Mouse (Mus musculus): Measurements from ENCODE around the gene Spef1. TPM values are rescaled to one million over a fixed set of nuclear protein-coding genes. Genes with fewer than 3 reads are reported as not detected.

The Spef1 gene
- polyA plus RNA-seq, 1 experiment: 10.8 TPM

GRCm38 (mm10) chr2:131129836-131130235, 57.2 kb downstream of the Spef1 start:
- TF ChIP-seq POLR2A (IDR thresholded peaks at IDR 0.05; ENCODE audit: low read depth, low read length) (no peak), CTCF (IDR thresholded peaks at IDR 0.05; ENCODE audit: borderline replicate concordance, insufficient read depth, low read length) (no peak)
- Histone ChIP-seq H3K4me3 (ENCODE audit: insufficient read depth, low read length) (no peak overlapping the region), H3K4me1 (ENCODE audit: control insufficient read depth, insufficient read depth, low read length) (no peaks in the 10 kb centered on the region; the same call in 1 of the 2 replicates), H3K27ac (ENCODE audit: insufficient read depth, low read length) (no peak overlapping the region)

GRCm38 (mm10) chr2:131128636-131129157, 58.4 kb downstream of the Spef1 start:
- no peak for TF ChIP-seq POLR2A (IDR thresholded peaks at IDR 0.05; ENCODE audit: low read depth, low read length)
- TF ChIP-seq CTCF (IDR thresholded peaks at IDR 0.05; ENCODE audit: borderline replicate concordance, insufficient read depth, low read length): no peak
- H3K4me1 ChIP-seq (ENCODE audit: control insufficient read depth, insufficient read depth, low read length): no peaks in the 10 kb centered on the region; the same call in 1 of the 2 replicates
- no peak overlapping the region for H3K27ac ChIP-seq (ENCODE audit: insufficient read depth, low read length)
- H3K4me3 ChIP-seq (ENCODE audit: insufficient read depth, low read length): no peak overlapping the region

- no peak overlapping the region for H3K4me3 ChIP-seq (ENCODE audit: insufficient read depth, low read length)
- TF ChIP-seq CTCF (IDR thresholded peaks at IDR 0.05; ENCODE audit: borderline replicate concordance, insufficient read depth, low read length) (no peak), POLR2A (IDR thresholded peaks at IDR 0.05; ENCODE audit: low read depth, low read length) (no peak)
- no peak overlapping the region for H3K27ac ChIP-seq (ENCODE audit: insufficient read depth, low read length)
- H3K4me1 ChIP-seq (ENCODE audit: control insufficient read depth, insufficient read depth, low read length): no peaks in the 10 kb centered on the region; the same call in 1 of the 2 replicates
Measured at GRCm38 (mm10) chr2:131128211-131128610, 58.9 kb downstream of the Spef1 start.

GRCm38 (mm10) chr2:131127161-131127730, 59.8 kb downstream of the Spef1 start, which contains the start of gene Hspa12b:
Gene Hspa12b (plus strand): TSS chr2:131127280.
- no peak within 1 kb of the TSS for H3K27ac ChIP-seq (ENCODE audit: insufficient read depth, low read length)
- no peaks in the 10 kb centered on the region; the same call in 1 of the 2 replicates for H3K4me1 ChIP-seq (ENCODE audit: control insufficient read depth, insufficient read depth, low read length)
- H3K4me3 ChIP-seq (ENCODE audit: insufficient read depth, low read length): peak within 1 kb of the TSS; percentile 55
- TF ChIP-seq CTCF (IDR thresholded peaks at IDR 0.05; ENCODE audit: borderline replicate concordance, insufficient read depth, low read length) (no peak), POLR2A (IDR thresholded peaks at IDR 0.05; ENCODE audit: low read depth, low read length) (peak; percentile 73)

GRCm38 (mm10) chr2:131125964-131126815, 60.9 kb downstream of the Spef1 start:
- no peak overlapping the region for H3K4me3 ChIP-seq (ENCODE audit: insufficient read depth, low read length)

GRCm38 (mm10) chr2:131125157-131125963, 61.7 kb downstream of the Spef1 start:
- TF ChIP-seq CTCF (IDR thresholded peaks at IDR 0.05; ENCODE audit: borderline replicate concordance, insufficient read depth, low read length) (no peak), POLR2A (IDR thresholded peaks at IDR 0.05; ENCODE audit: low read depth, low read length) (no peak)
- Histone ChIP-seq H3K4me3 (ENCODE audit: insufficient read depth, low read length) (no peak overlapping the region), H3K27ac (ENCODE audit: insufficient read depth, low read length) (no peak overlapping the region), H3K4me1 (ENCODE audit: control insufficient read depth, insufficient read depth, low read length) (no peaks in the 10 kb centered on the region; the same call in 1 of the 2 replicates)

More at GRCm38 (mm10) chr2:131125964-131126815, 60.9 kb downstream of the Spef1 start:
- Histone ChIP-seq H3K4me1 (ENCODE audit: control insufficient read depth, insufficient read depth, low read length) (no peaks in the 10 kb centered on the region; the same call in 1 of the 2 replicates), H3K27ac (ENCODE audit: insufficient read depth, low read length) (no peak overlapping the region)
- no peak for TF ChIP-seq POLR2A (IDR thresholded peaks at IDR 0.05; ENCODE audit: low read depth, low read length)
- no peak for TF ChIP-seq CTCF (IDR thresholded peaks at IDR 0.05; ENCODE audit: borderline replicate concordance, insufficient read depth, low read length)

GRCm38 (mm10) chr2:131124166-131124565, 62.9 kb downstream of the Spef1 start:
- no peak overlapping the region for H3K4me3 ChIP-seq (ENCODE audit: insufficient read depth, low read length)
- H3K27ac ChIP-seq (ENCODE audit: insufficient read depth, low read length): no peak overlapping the region
- no peaks in the 10 kb centered on the region; the same call in 1 of the 2 replicates for H3K4me1 ChIP-seq (ENCODE audit: control insufficient read depth, insufficient read depth, low read length)
- TF ChIP-seq POLR2A (IDR thresholded peaks at IDR 0.05; ENCODE audit: low read depth, low read length) (no peak), CTCF (IDR thresholded peaks at IDR 0.05; ENCODE audit: borderline replicate concordance, insufficient read depth, low read length) (no peak)

Other genes starting within 250 kb of the Spef1 start
- gene Gfra4, start 144.2 kb downstream of the Spef1 start, polyA plus RNA-seq (2011; ENCODE audit: insufficient read length, low read depth, missing spikeins): 3.8 and 9.4 TPM in 2 replicates
- 15.6 and 23.3 TPM in 2 replicates for gene Adam33, start 123.5 kb downstream of the Spef1 start, polyA plus RNA-seq (2011; ENCODE audit: insufficient read length, low read depth, missing spikeins)
- 0.12 and 0.70 TPM in 2 replicates for gene Siglec1, start 100.5 kb downstream of the Spef1 start, polyA plus RNA-seq (2011; ENCODE audit: insufficient read length, low read depth, missing spikeins)
- 7.3 and 8.6 TPM in 2 replicates for gene Hspa12b, start 60.0 kb downstream of the Spef1 start, polyA plus RNA-seq (2011; ENCODE audit: insufficient read length, low read depth, missing spikeins)
- not detected in 2 replicates for gene Gm11037, start 53.8 kb downstream of the Spef1 start, polyA plus RNA-seq (2011; ENCODE audit: insufficient read length, low read depth, missing spikeins)
- 29.0 and 34.0 TPM in 2 replicates for gene 1700037H04Rik, start 27.2 kb downstream of the Spef1 start, polyA plus RNA-seq (2011; ENCODE audit: insufficient read length, low read depth, missing spikeins)
- gene Cenpb, start 7.2 kb downstream of the Spef1 start, polyA plus RNA-seq (2011; ENCODE audit: insufficient read length, low read depth, missing spikeins): 52.2 and 55.0 TPM in 2 replicates
- 19.4 and 33.1 TPM in 2 replicates for gene Cdc25b, start 333 bp downstream of the Spef1 start, polyA plus RNA-seq (2011; ENCODE audit: insufficient read length, low read depth, missing spikeins)
- gene Ap5s1, start 19.8 kb upstream of the Spef1 start, polyA plus RNA-seq (2011; ENCODE audit: insufficient read length, low read depth, missing spikeins): 13.0 and 13.8 TPM in 2 replicates
- 23.1 and 24.8 TPM in 2 replicates for gene Mavs, start 46.8 kb upstream of the Spef1 start, polyA plus RNA-seq (2011; ENCODE audit: insufficient read length, low read depth, missing spikeins)
- gene Pank2, start 75.2 kb upstream of the Spef1 start, polyA plus RNA-seq (2011; ENCODE audit: insufficient read length, low read depth, missing spikeins): 65.3 and 65.4 TPM in 2 replicates
- gene Rnf24, start 165.6 kb upstream of the Spef1 start, polyA plus RNA-seq (2011; ENCODE audit: insufficient read length, low read depth, missing spikeins): 21.6 and 25.9 TPM in 2 replicates

Measured in embryonic fibroblast, embryonic 13.5 days (primary cell).